Mouse (Mus musculus) cerebellum, postnatal 14 days (tissue): ENCODE measurements at regions not wholly inside any gene's neighbourhood (a gene's known extent, or its start where the extent isn't known, plus 50 kb on each side); places are given as distances from the start of the nearest gene placed in this dataset.

Experiments
- DNase-seq, 2 experiments: peaks; one replicate each; pipeline ENCODE4 v3.0.0; 2021; ENCODE audit warnings: mixed read lengths in 2 of 2

DNA sequence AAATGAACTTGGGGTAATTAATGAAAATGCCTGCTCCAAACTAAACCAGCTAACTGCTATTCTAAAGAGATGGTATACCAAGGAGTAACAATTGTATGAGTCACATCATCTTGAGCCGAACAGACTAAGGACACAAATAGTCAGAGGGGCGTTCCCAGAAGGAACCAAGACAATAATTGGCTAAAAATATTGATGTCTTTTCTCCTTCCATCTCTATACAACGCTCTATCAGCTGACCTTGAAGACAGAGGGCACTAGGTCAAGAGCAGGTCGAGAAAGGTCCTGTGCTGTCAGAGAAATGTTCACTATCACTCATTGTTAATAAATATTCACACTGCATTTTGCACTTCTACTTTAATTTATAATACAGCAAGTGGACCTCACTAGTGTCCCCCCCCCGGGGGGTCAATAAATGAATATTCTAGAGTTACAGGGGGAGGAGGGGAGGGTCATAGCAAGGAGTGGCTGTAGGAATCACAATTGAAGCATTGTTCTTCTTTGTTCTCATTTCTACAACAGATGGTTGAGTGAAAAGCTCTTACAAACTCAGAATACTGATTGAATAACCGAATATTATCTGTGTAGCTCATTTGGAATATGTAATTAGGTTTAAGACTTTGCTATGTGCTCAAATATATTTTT, 851.5 kb downstream of the D3Ertd751e start:
- DNase-seq, result no peak

DNA sequence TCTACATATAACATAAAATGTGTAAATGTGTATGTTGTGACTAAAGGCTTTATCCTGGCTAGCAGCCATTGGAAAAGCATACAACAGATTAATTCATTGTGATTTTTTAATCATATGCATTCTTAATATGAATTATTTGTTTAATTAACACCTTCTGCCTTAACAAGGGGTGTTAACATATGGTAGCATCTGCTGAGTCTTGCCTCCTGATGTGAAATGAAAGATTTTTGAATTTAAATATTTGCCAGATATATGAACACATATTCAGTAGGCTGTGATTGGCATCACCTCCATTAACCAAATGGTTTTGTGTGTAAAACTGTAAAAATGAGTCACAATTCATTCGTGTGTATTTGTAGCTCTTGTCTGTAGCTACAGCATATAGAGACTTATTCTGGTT, 854.3 kb downstream of the D3Ertd751e start:
- no peak for DNase-seq
